Mouse (Mus musculus) midbrain, embryonic 11.5 days (tissue): ENCODE measurements around the gene Ctu2. TPM values are rescaled to one million over a fixed set of nuclear protein-coding genes. Genes with fewer than 3 reads are reported as not detected.

ENCODE experiments used
- ATAC-seq: fragments of 200-750 bp; cut with Nextera tagmentation; 2 replicates; pipeline ENCODE4 v1.8.0; 2017; ENCODE audit warnings: moderate TSS enrichment, moderate library complexity; ENCODE audit not compliant: low FRiP score
- DNase-seq: peaks from one replicate; pipeline ENCODE4 v3.0.0; 2015; ENCODE audit warnings: low spot score; ENCODE audit errors: missing footprints
- H3K27ac ChIP-seq: fragments of 300-500 bp; sonication (generic); 2 replicates; pipeline ENCODE4 v1.5.1; 2014; ENCODE audit warnings: low read depth, low read length
- H3K27me3 ChIP-seq: fragments of 300-500 bp; sonication (generic); 2 replicates; pipeline ENCODE4 v1.6.1; 2014; ENCODE audit warnings: mild to moderate bottlenecking, low read length, moderate library complexity, mixed read lengths; ENCODE audit not compliant: control insufficient read depth, insufficient read depth
- H3K36me3 ChIP-seq: fragments of 300-500 bp; sonication (generic); 2 replicates; pipeline ENCODE4 v1.6.1; 2014; ENCODE audit warnings: mild to moderate bottlenecking, low read length, moderate library complexity, mixed read lengths; ENCODE audit not compliant: control insufficient read depth, insufficient read depth
- H3K4me1 ChIP-seq: fragments of 300-500 bp; sonication (generic); 2 replicates; pipeline ENCODE4 v1.6.1; 2014; ENCODE audit warnings: low read length; ENCODE audit not compliant: control insufficient read depth, insufficient read depth
- H3K4me2 ChIP-seq: fragments of 300-500 bp; sonication (generic); 2 replicates; pipeline ENCODE4 v1.6.1; 2014; ENCODE audit warnings: mild to moderate bottlenecking, moderate library complexity
- H3K4me3 ChIP-seq: fragments of 300-500 bp; sonication (generic); 2 replicates; pipeline ENCODE4 v1.5.1; 2014; ENCODE audit warnings: low read depth, low read length
- H3K9ac ChIP-seq: fragments of 300-500 bp; sonication (generic); 2 replicates; pipeline ENCODE4 v1.6.1; 2014; ENCODE audit warnings: low read length
- H3K9me3 ChIP-seq: fragments of 300-500 bp; sonication (generic); 2 replicates; pipeline ENCODE4 v1.6.1; 2016; ENCODE audit warnings: low read length; ENCODE audit not compliant: control insufficient read depth
- WGBS: fragments of 180-500 bp; shearing (Covaris S2); extraction: QIAGEN DNeasy Blood & Tissue Kit; methylation state at CpG from one replicate; pipeline ENCODE4 v1.1.7; 2014; 5-methylcytosine and 5-hydroxymethylcytosine counted together
- polyA plus RNA-seq: library from polyadenylated mRNA; unstranded; fragments of >200 nt; fragmentation: Nextera tagmentation; extraction: Ambion mirVana; gene quantifications from 2 replicates; pipeline ENCODE4 v1.2.1, GENCODE M21; 2014

Ctu2 gene
- polyA plus RNA-seq: 74.8 and 78.7 TPM in 2 replicates

DNA sequence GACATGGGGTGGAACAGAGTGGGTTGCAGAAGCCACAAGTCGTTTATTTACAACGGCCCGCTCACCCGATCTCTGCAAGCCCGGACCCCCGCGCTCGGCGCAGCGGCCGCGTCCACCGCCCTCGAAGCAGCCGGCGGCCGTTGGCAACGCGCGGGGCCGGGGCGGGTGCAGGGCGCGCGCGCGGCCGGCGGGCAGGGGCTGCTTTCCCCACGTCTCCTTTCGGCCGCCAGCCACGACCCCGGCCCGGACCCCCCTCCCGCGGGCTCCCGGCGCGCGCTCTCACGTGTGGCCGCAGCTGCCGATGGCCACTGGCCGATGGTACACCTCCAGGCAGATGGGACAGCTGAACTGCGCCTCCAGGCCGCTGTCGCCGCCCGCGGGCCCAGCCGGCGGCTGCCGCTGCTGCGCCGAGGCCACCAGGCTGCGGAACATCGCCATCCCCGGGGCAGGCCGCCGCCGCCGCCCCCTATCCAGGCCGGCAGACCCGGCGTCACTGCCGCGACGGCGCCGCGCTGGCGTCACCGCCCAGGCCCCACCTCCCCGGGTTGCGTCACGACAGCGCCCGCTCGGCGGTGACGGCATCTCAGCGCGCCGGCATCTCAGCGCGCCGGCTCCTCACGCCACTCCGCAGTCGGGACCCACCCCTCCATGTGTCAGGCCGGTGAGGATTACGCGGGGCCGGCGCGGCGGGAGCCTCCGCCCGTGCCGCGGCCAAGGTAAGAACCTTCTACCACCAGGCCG is at the start of gene Ctu2, which contains the start of gene Rnf166:
Gene Ctu2, plus strand, starts transcription at position 564 of the 741 bp plus-strand sequence.
Gene Rnf166, minus strand, starts transcription at position 485 of the 741 bp plus-strand sequence.
- Histone ChIP-seq H3K27ac (no peak within 1 kb of the TSS), H3K4me1 (peaks cover 15% of the 10 kb centered on the region), H3K9ac (peak within 1 kb of the TSS; percentile 69), H3K4me3 (peak within 1 kb of the TSS; percentile 61), H3K9me3 (no peaks in the 10 kb centered on the region), H3K36me3 (peaks cover 10% of the 10 kb centered on the region), H3K27me3 (no peaks in the 10 kb centered on the region), H3K4me2 (peak within 1 kb of the TSS; percentile 92)
- DNase-seq: peak; percentile 100
- peak; percentile 95 for ATAC-seq
- under 1% methylated on average over 94 of the region's 103 CpGs for WGBS

DNA sequence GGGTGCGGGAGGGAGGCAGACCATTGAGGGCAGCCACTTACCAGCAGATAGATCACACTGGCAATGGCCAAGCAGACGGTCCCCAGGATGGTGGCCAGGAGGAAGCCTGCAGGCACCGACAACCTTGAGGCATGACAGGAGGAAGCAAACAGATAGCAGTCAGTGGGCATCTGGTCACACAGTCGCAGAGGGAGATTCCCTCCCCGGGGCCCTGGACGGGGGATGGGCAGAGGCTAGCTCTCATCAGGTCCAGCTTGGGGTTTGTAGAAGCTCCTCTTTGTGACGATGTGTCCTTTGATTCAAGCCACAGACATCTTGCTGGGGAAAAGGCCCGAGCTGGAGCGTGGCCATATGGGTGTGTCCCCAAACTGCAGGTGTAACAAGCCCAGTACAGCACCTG is 49.8 kb upstream of the Ctu2 start:
- no peak overlapping the region for H3K4me2 ChIP-seq
- H3K4me3 ChIP-seq: no peak overlapping the region
- H3K4me1 ChIP-seq: no peaks in the 10 kb centered on the region
- no peak overlapping the region for H3K9ac ChIP-seq
- H3K9me3 ChIP-seq: no peaks in the 10 kb centered on the region
- WGBS: 81% methylated on average over 9 of the region's 9 CpGs
- no peak for ATAC-seq
- H3K36me3 ChIP-seq: no peaks in the 10 kb centered on the region; the same call in 1 of the 2 replicates
- no peak overlapping the region for H3K27ac ChIP-seq
- DNase-seq: no peak
- H3K27me3 ChIP-seq: no peaks in the 10 kb centered on the region

DNA sequence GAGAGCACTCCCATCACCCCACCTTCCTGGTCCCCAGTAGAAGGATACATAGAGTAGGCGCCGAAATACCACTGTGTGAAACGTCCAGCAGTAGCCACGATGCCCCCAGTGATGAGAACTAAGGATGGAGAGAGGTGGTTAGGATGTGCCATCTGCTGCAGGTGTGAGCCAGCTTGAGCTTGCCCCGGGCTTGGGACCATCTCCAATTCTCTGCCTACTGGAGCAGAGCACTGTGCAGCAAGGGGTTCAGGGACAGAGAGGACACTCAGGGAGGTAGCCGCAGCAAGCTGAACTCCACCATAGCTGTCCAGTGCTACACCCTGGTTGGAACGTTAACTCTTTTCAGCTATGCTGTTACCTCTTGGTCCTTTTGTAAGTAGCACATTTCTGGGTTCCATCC is 48.3 kb upstream of the Ctu2 start:
- WGBS: 87% methylated on average over 7 of the region's 7 CpGs
- DNase-seq: no peak

DNA sequence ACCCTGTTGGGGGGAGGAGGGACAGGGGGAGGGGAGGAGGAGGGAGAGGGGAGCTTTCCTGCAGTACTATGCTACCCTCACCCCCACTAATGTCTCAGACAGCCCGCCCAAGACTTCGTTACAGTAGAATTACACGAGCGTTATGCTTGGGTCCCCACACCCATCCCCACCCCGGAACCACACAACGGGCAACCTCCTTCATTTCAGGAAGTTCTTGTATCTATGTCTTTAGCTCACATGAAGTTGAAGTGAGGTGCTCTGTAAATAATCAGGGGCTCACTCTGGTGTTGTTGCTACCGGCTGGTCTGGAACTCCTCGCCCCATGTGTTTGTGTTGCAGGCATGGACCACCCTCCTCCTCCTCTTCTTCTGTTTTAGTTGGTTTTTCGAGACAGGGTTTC is 47.8 kb upstream of the Ctu2 start:
- WGBS: 88% methylated on average over 9 of the region's 9 CpGs
- ATAC-seq (no peak), DNase-seq (no peak)
- no peaks in the 10 kb centered on the region; the same call in 1 of the 2 replicates for H3K36me3 ChIP-seq
- H3K9ac ChIP-seq: no peak overlapping the region
- no peak overlapping the region for H3K4me3 ChIP-seq
- H3K27me3 ChIP-seq: no peaks in the 10 kb centered on the region
- H3K27ac ChIP-seq: no peak overlapping the region
- peaks cover 14% of the 10 kb centered on the region for H3K4me1 ChIP-seq
- no peak overlapping the region for H3K4me2 ChIP-seq
- no peaks in the 10 kb centered on the region for H3K9me3 ChIP-seq

More for the DNA sequence above, 48.3 kb upstream of the Ctu2 start:
- no peaks in the 10 kb centered on the region for H3K27me3 ChIP-seq
- peaks cover 9% of the 10 kb centered on the region for H3K4me1 ChIP-seq
- H3K4me3 ChIP-seq: no peak overlapping the region
- no peak overlapping the region for H3K4me2 ChIP-seq
- no peak for ATAC-seq
- H3K9me3 ChIP-seq: no peaks in the 10 kb centered on the region
- H3K36me3 ChIP-seq: no peaks in the 10 kb centered on the region; the same call in 1 of the 2 replicates
- no peak overlapping the region for H3K9ac ChIP-seq
- H3K27ac ChIP-seq: no peak overlapping the region

DNA sequence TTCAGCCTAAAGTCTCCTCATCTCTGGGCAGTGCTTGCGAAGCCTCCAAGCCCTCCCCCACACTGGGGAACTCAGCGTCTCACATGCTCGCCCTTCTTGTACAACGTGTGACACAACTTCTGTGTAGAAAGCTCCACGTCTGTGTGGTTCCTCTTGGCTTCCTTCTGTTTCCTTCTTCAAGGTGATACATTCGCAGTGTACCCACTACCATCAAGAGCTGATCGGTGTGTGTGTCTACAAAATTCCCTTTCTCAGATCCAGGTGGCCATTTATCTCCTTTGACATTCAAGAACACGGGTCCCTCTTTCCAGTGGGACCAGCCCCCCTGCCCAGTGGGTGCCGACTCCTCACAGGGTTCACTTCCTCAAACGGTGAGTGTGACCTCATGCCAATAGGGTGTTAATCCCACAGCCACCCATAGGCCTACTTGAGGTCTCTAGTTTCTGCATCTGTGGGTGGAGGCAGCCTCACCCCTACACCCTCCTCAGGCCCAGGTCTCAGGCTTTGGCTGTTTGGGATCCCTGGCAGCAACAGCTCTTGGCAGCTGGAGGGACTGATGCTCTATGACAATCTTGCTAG is 45.8 kb upstream of the Ctu2 start:
- Histone ChIP-seq H3K9me3 (no peaks in the 10 kb centered on the region), H3K4me1 (peaks cover 14% of the 10 kb centered on the region), H3K27me3 (no peaks in the 10 kb centered on the region), H3K36me3 (peaks cover 6% of the 10 kb centered on the region), H3K4me2 (no peak overlapping the region), H3K4me3 (no peak overlapping the region), H3K27ac (no peak overlapping the region), H3K9ac (no peak overlapping the region)
- no peak for ATAC-seq
- WGBS: 86% methylated on average over 10 of the region's 10 CpGs
- DNase-seq: no peak

DNA sequence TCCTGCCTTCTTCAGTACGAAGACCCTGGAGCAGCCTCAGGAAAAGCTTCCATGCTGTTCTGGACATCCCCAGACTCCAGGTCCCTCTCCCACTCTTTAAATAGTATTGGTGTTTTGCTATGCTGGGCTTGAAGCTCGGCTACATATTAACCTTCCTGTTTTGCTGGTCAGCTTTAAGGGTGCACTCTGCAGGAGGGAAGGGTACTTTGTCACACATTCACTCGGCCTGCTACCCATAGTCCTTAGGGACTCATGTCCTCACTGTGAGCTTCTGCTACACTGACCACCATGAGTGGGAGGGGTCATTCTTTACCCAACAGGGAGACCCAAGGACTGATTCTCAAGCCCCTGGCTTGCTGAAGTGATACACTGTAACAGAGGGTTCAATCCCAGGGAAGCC is 45.3 kb upstream of the Ctu2 start:
- no peak for ATAC-seq
- 85% methylated on average over 3 of the region's 3 CpGs for WGBS
- Histone ChIP-seq H3K27me3 (no peaks in the 10 kb centered on the region), H3K4me3 (no peak overlapping the region), H3K36me3 (peaks cover 6% of the 10 kb centered on the region), H3K9ac (no peak overlapping the region), H3K9me3 (no peaks in the 10 kb centered on the region), H3K4me2 (no peak overlapping the region), H3K4me1 (peaks cover 14% of the 10 kb centered on the region), H3K27ac (no peak overlapping the region)
- no peak for DNase-seq

DNA sequence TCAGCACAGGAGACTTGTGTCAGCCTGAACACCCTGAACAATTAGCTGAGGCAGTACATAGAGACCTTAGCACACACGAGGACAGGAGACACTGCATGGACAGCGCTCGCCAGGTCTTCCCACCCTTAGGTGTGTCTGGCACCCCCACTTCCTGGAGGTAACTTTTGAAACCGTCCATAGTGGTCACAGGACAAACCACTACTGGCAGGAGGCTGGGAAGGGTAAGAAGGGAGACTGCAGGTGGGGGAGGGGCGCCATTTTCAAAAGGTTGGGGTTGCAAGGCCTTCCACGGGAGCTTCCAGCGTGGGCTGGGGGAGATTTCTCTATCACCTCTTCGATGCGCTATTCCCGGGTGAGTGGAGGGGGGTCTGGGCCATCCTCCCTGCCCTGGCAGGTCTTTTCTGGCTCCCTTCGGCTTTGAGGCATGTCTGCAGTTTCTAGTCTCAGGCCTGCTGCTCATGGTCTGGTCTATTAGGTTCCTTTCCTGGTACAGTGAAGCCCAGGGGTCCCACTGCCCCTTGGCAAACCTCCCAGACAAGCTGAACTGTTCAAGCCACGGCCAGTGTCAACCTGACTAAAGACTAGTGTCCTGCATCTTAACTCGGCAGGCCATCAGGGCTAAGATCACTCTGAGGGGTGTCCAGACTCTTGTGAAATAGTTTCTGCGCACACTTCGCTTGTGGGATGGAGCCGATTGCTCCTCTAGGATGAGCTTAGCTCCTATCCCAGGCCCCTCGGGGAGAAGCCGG is 44.1 kb upstream of the Ctu2 start:
- H3K27me3 ChIP-seq: no peaks in the 10 kb centered on the region
- H3K4me2 ChIP-seq: peak overlapping the region; percentile 75
- WGBS: 41% methylated on average over 18 of the region's 18 CpGs
- H3K4me3 ChIP-seq: peak overlapping the region; percentile 42
- peak overlapping the region; percentile 73 for H3K9ac ChIP-seq
- DNase-seq: peak; percentile 90
- no peaks in the 10 kb centered on the region for H3K9me3 ChIP-seq
- no peak overlapping the region for H3K27ac ChIP-seq
- peaks cover 14% of the 10 kb centered on the region for H3K4me1 ChIP-seq
- H3K36me3 ChIP-seq: peaks cover 11% of the 10 kb centered on the region
- ATAC-seq: peak; percentile 19; the same call in 1 of the 2 replicates

DNA sequence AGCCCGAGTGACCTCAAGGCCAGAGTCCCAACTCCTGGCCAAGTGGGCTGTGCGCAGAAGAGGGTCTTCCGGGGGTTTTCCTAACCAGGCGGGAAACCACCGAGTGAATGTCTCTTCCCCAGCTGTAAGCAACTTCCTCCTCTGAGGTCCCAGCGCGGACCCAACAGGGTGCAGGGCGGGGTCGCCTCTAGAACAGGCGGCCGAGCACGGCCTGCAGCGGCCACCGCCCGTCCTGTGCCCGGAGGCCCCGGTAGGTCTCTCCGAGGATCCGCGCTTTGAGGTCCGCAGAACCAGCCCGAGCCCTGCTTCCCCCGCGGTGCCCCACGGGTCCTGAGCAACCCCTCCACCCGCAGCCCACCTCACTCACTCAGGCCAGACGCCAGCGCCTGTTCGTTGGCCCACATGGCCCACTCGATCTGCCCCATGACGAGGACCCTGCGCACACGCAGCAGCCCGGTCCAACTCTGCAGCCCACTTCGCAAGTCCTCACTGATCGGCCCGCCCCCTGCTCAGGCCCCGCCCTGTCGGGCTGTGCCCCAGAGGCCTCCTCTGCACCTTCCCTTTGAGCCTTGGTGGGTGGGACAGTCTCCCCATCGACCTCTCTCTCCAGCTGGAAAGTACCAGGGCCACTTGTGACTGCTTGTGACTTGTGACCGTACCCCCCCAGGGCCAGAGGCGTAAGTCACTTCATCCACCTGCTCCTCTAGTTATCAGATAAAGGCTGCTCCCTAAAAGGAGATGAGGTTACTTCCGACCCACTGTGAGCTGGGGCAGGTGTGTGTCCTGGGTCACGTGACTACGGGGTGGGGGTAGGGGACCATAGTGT is 43.3 kb upstream of the Ctu2 start, which contains the start of gene Cyba:
Gene Cyba, minus strand, starts transcription at position 488 of the 826 bp plus-strand sequence.
- no peaks in the 10 kb centered on the region for H3K9me3 ChIP-seq
- peak within 1 kb of the TSS; percentile 42 for H3K4me3 ChIP-seq
- peak within 1 kb of the TSS; percentile 75 for H3K4me2 ChIP-seq
- WGBS: 5% methylated on average over 45 of the region's 45 CpGs
- ATAC-seq (peak; percentile 79), DNase-seq (peak; percentile 91)
- no peak within 1 kb of the TSS for H3K27ac ChIP-seq
- peaks cover 14% of the 10 kb centered on the region for H3K4me1 ChIP-seq
- H3K36me3 ChIP-seq: peaks cover 11% of the 10 kb centered on the region
- no peaks in the 10 kb centered on the region for H3K27me3 ChIP-seq
- peak within 1 kb of the TSS; percentile 73 for H3K9ac ChIP-seq
